Mouse (Mus musculus) heart, adult 2 months (tissue): ENCODE data around the gene Tap2. TPM values are rescaled to one million over a fixed set of nuclear protein-coding genes. Genes with fewer than 3 reads are reported as not detected.
"Not testable (repeated sequence)": the region's sequence is repeated elsewhere in the genome, so short reads cannot be mapped to it uniquely, and the experiment has no call there.

Experiments
- DNase-seq, 2 experiments: peaks; one replicate each; pipeline ENCODE4 v3.0.0; 2021
- H3K27ac ChIP-seq: fragments of 200-600 bp; 2 replicates; pipeline ENCODE4 v1.8.1; 2022
- H3K27me3 ChIP-seq: fragments of 200-500 bp; 2 replicates; pipeline ENCODE4 v1.6.1; 2012; ENCODE audit warnings: mild to moderate bottlenecking, low read length, inconsistent platforms, mixed read lengths; ENCODE audit not compliant: control insufficient read depth, insufficient read depth
- H3K36me3 ChIP-seq: fragments of 200-500 bp; 2 replicates; pipeline ENCODE4 v1.6.1; 2012; ENCODE audit warnings: low read length, inconsistent platforms; ENCODE audit not compliant: control insufficient read depth, insufficient read depth
- H3K4me1 ChIP-seq: fragments of 200-500 bp; 2 replicates; pipeline ENCODE4 v1.6.1; 2011; ENCODE audit warnings: low read length; ENCODE audit not compliant: control insufficient read depth, insufficient read depth
- H3K4me3 ChIP-seq: fragments of 200-600 bp; 2 replicates; pipeline ENCODE4 v1.8.1; 2022
- H3K79me2 ChIP-seq: fragments of 200-500 bp; replicated peaks from 2 replicates; pipeline ENCODE4 v1.6.1; 2012; ENCODE audit warnings: mild to moderate bottlenecking, inconsistent platforms, low read length, moderate library complexity, mixed read lengths; ENCODE audit not compliant: control insufficient read depth, insufficient read depth
- H3K9ac ChIP-seq: fragments of 200-500 bp; 2 replicates; pipeline ENCODE4 v1.6.1; 2012; ENCODE audit warnings: low read depth, mild to moderate bottlenecking, control low read depth, inconsistent platforms, low read length, mixed read lengths
- CTCF ChIP-seq: fragments of 200-600 bp; IDR thresholded peaks from 2 replicates; pipeline ENCODE4 v1.8.1; 2022; ENCODE audit warnings: antibody characterized with exemption, mild to moderate bottlenecking, moderate library complexity
- EP300 ChIP-seq: fragments of 200-500 bp; IDR thresholded peaks from 2 replicates; pipeline ENCODE4 v1.6.1; 2011; ENCODE audit warnings: low read depth, low read length, control low read depth; ENCODE audit not compliant: insufficient read depth
- POLR2A ChIP-seq: fragments of 200-500 bp; IDR thresholded peaks from 2 replicates; pipeline ENCODE4 v1.6.1; 2011; ENCODE audit warnings: mild to moderate bottlenecking, low read depth, low read length, control low read depth; ENCODE audit not compliant: insufficient read depth
- WGBS: fragments of 180-500 bp; shearing (Covaris S2); methylation state at CpG from one replicate; pipeline ENCODE4 v1.1.7; 2018; 5-methylcytosine and 5-hydroxymethylcytosine counted together
- intact Hi-C: fragments of 180-260 bp; cut with DNase I; formaldehyde crosslinking; loops from one replicate; pipeline ENCODE4 v1.15.1; 2025
- polyA plus RNA-seq: library from polyadenylated mRNA; depleted of rRNA; stranded (reverse); fragments of >200 nt; gene quantifications from 2 replicates; pipeline ENCODE4 v1.2.3, GENCODE M21; 2012
- total RNA-seq, 2 experiments: library from RNA; stranded (reverse); gene quantifications; 2 replicates each; pipeline ENCODE4 v1.2.3; 2021

Tap2 gene
- total and polyA plus RNA-seq, 3 experiments = 26.1 to 31.2 (median 26.5) TPM

DNA sequence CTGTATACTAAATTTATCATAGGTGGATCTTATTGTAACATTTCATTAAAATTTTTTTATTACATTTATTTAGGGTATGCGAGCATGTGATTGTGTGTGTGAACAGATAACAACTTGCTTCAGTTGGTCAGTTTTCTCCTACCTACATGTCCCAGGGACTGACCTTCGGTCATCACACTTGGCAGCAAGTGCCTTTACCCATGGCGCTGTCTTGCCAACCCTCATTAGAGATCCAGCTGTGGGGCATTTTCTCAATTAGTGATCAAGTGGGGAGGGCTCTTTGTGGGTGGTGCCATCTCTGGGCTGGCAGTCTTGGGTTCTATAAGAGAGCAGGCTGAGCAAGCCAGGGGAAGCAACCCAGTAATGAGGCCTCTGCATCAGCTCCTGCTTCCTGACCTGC, 21.5 kb downstream of the Tap2 start:
- DNase-seq = no peak
- Histone ChIP-seq H3K27me3 (no peaks in the 10 kb centered on the region), H3K9ac (no peak overlapping the region), H3K36me3 (no peaks in the 10 kb centered on the region), H3K27ac (no peak overlapping the region), H3K79me2 (no peaks in the 10 kb centered on the region), H3K4me3 (no peak overlapping the region), H3K4me1 (no peaks in the 10 kb centered on the region)
- intact Hi-C loops = no loop called here
- no peak for TF ChIP-seq CTCF
- TF ChIP-seq POLR2A = no peak
- TF ChIP-seq EP300 = no peak
- 86% methylated on average over 3 of the region's 3 CpGs for WGBS

DNA sequence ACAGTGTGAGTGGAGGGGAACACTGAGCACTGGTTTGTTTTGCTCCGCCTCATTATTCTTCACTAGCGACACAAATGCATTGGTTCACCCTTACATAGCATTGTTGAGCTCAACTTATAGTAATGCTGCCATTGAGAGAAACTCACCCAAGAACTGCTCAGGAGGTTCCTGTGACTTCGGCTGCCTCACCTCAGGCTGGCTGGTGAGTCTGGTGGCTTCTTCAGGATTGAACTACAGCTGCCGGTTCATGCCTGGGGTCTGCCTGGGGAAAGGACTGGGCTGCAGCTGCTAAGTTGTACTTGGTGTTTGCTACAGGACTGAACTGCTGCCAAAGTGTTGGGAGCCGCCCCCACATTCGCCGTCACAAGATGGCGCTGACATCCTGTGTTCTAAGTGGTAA, 22.1 kb downstream of the Tap2 start:
- DNase-seq = no peak
- Histone ChIP-seq H3K79me2 (no peaks in the 10 kb centered on the region), H3K4me3 (no peak overlapping the region), H3K4me1 (no peaks in the 10 kb centered on the region), H3K27ac (no peak overlapping the region), H3K27me3 (no peaks in the 10 kb centered on the region), H3K9ac (no peak overlapping the region), H3K36me3 (no peaks in the 10 kb centered on the region)
- TF ChIP-seq POLR2A (no peak), EP300 (no peak), CTCF (no peak)
- WGBS = 91% methylated on average over 8 of the region's 8 CpGs
- intact Hi-C loops = no loop called here

DNA sequence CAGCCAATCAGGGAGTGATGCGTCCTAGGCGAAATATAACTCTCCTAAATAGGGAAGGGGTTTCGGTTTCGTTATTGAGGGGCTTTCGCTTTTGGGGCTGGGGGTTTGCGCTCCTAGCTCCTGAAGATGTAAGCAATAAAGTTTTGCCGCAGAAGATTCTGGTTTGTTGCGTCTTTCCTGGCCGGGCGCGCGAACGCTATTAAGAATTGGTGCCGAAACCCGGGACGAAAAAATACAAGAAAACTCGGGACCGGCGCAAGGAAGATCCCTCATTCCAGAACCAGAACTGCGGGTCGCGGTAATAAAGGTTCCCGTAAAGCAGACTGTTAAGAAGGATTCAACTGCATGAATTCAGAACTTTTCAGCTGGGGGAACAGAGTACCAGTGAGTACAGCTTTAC, 22.6 kb downstream of the Tap2 start:
- H3K4me1 ChIP-seq, H3K79me2 ChIP-seq, H3K27ac ChIP-seq, intact Hi-C loops, H3K9ac ChIP-seq, H3K4me3 ChIP-seq, H3K27me3 ChIP-seq, DNase-seq, H3K36me3 ChIP-seq: not testable (repeated sequence)
- over 99% methylated on average over 16 of the region's 23 CpGs for WGBS

DNA sequence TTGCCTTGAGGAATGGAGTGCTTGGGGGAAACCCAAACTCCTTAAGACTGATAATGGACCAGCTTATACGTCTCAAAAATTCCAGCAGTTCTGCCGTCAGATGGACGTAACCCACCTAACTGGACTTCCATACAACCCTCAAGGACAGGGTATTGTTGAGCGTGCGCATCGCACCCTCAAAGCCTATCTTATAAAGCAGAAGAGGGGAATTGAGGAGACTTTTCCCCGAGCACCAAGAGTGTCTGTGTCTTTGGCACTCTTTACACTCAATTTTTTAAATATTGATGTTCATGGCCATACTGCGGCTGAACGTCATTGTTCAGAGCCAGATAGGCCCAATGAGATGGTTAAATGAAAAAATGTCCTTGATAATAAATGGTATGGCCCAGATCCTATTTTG, 27.6 kb downstream of the Tap2 start:
- not testable (repeated sequence) for DNase-seq, H3K79me2 ChIP-seq, H3K27ac ChIP-seq, H3K4me1 ChIP-seq, H3K27me3 ChIP-seq, H3K36me3 ChIP-seq, H3K9ac ChIP-seq, H3K4me3 ChIP-seq
- 95% methylated on average over 9 of the region's 9 CpGs for WGBS
- intact Hi-C loops = loop anchor here (10.0 kb wide), 2 partner anchors 126 to 156 kb away; no protein-coding TSS in a partner anchor

DNA sequence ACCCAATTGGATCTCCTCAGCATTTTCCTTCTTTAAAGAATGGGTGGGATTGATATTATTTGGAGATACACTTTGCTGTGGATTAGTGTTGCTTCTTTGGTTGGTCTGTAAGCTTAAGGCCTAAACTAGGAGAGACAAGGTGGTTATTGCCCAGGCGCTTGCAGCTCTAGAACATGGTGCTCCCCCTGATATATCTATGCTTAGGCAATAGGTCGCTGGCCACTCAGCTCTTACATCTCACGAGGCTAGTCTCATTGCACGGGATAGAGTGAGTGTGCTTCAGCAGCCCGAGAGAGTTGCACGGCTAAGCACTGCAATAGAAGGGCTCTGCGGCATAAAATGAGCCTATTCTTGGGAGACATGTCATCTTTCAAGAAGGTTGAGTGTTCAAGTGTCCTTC, 28.7 kb downstream of the Tap2 start:
- WGBS = 90% methylated on average over 7 of the region's 7 CpGs
- H3K27me3 ChIP-seq, DNase-seq, H3K27ac ChIP-seq, H3K4me3 ChIP-seq, H3K4me1 ChIP-seq, H3K36me3 ChIP-seq, H3K9ac ChIP-seq, H3K79me2 ChIP-seq: not testable (repeated sequence)
- intact Hi-C loops = loop anchor here (10.0 kb wide), 2 partner anchors 127 to 157 kb away; no protein-coding TSS in a partner anchor

DNA sequence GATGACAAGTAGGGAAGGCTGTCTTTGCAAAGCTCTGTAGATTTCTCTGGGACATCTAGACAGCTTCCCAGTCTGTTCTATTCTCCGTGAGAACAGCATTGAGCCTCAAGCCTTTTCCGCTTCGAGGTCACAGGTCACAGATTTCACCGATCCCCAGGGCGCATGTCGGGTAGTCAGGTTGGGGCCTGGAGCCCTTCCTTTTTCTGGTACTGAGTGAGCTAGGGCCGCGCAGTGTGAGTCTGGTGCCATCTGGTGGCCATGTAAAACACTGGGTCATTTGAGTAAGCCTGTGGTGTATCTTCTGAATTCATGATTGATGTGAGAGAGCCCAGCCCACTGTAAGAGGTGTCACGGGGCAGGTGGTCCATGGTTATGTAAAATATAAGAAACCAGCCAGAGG, 31.6 kb downstream of the Tap2 start:
- H3K9ac ChIP-seq = no peak overlapping the region
- intact Hi-C loops = loop anchor here (1.0 to 10.0 kb wide), 4 partner anchors 29 to 160 kb away; no protein-coding TSS in a partner anchor
- WGBS = 26% methylated on average over 9 of the region's 9 CpGs
- no peak overlapping the region for H3K4me3 ChIP-seq
- no peaks in the 10 kb centered on the region for H3K27me3 ChIP-seq
- H3K79me2 ChIP-seq = no peaks in the 10 kb centered on the region
- TF ChIP-seq CTCF (no peak; the same call in 1 of the 2 replicates), EP300 (peak; percentile 91; the same call in 1 of the 2 replicates)
- DNase-seq = peak; percentile 83 to 88
- H3K4me1 ChIP-seq = no peaks in the 10 kb centered on the region; the same call in 1 of the 2 replicates
- peak overlapping the region; percentile 36 for H3K27ac ChIP-seq
- no peaks in the 10 kb centered on the region for H3K36me3 ChIP-seq

DNA sequence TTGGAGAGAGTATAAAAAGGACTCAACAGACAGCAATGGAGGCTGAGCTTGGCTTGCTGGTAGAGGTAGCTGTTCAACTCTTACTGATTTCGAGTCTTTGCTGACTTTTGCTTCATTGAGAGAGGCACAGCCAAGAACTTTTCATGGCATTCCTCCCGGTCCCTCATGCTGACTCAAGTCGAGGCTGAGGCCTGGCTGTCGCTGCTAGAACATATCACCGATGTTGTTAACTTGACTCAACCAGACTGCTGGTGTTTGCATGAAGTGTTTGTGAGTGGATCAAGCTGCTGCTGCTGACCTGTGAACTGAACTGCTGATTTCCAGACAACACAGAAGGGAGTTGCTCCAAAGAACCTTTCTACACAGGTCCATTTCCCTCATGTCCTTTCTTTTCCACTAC, 33.4 kb downstream of the Tap2 start:
- TF ChIP-seq CTCF = no peak
- no peak for TF ChIP-seq EP300
- no peak for TF ChIP-seq POLR2A
- Histone ChIP-seq H3K27me3 (no peaks in the 10 kb centered on the region), H3K4me1 (no peaks in the 10 kb centered on the region; the same call in 1 of the 2 replicates), H3K9ac (no peak overlapping the region), H3K27ac (no peak overlapping the region), H3K4me3 (no peak overlapping the region), H3K79me2 (no peaks in the 10 kb centered on the region), H3K36me3 (no peaks in the 10 kb centered on the region)
- intact Hi-C loops = loop anchor here (10.0 kb wide), 2 partner anchors 132 to 162 kb away; no protein-coding TSS in a partner anchor
- DNase-seq = no peak
- 69% methylated on average over 5 of the region's 5 CpGs for WGBS
